Mouse (Mus musculus) lung, embryonic 16.5 days (tissue): Measurements from ENCODE around the gene Tanc1. TPM values are rescaled to one million over a fixed set of nuclear protein-coding genes. Genes with fewer than 3 reads are reported as not detected.

Source experiments
- ATAC-seq: fragments of 200-750 bp; cut with Nextera tagmentation; 2 replicates; pipeline ENCODE4 v1.8.0; 2017; ENCODE audit warnings: low read depth, mild to moderate bottlenecking, moderate library complexity
- H3K27ac ChIP-seq: fragments of 300-500 bp; sonication (generic); 2 replicates; pipeline ENCODE4 v1.5.1; 2014; ENCODE audit warnings: mild to moderate bottlenecking, control low read depth, low read length
- H3K27me3 ChIP-seq: fragments of 300-500 bp; sonication (generic); 2 replicates; pipeline ENCODE4 v1.6.1; 2014; ENCODE audit warnings: low read depth, low read length, mixed read lengths; ENCODE audit not compliant: control insufficient read depth, insufficient read depth
- H3K36me3 ChIP-seq: fragments of 300-500 bp; sonication (generic); 2 replicates; pipeline ENCODE4 v1.6.1; 2014; ENCODE audit warnings: low read length; ENCODE audit not compliant: control insufficient read depth, insufficient read depth
- H3K4me1 ChIP-seq: fragments of 300-500 bp; sonication (generic); replicated peaks from 2 replicates; pipeline ENCODE4 v1.6.1; 2014; ENCODE audit warnings: low read length, mixed read lengths; ENCODE audit not compliant: control insufficient read depth, insufficient read depth
- H3K4me2 ChIP-seq: fragments of 300-500 bp; sonication (generic); 2 replicates; pipeline ENCODE4 v1.6.1; 2014; ENCODE audit warnings: low read depth, low read length, control low read depth
- H3K4me3 ChIP-seq: fragments of 300-500 bp; sonication (generic); 2 replicates; pipeline ENCODE4 v1.5.1; 2014; ENCODE audit warnings: mild to moderate bottlenecking, low read length, control low read depth
- H3K9ac ChIP-seq: fragments of 300-500 bp; sonication (generic); 2 replicates; pipeline ENCODE4 v1.6.1; 2014; ENCODE audit warnings: low read length, control low read depth
- H3K9me3 ChIP-seq: fragments of 300-500 bp; sonication (generic); 2 replicates; pipeline ENCODE4 v1.6.1; 2016; ENCODE audit warnings: low read length; ENCODE audit not compliant: control insufficient read depth
- WGBS: fragments of 180-500 bp; shearing (Covaris S2); extraction: QIAGEN DNeasy Blood & Tissue Kit; methylation state at CpG from one replicate; pipeline ENCODE4 v1.1.7; 2014; 5-methylcytosine and 5-hydroxymethylcytosine counted together
- polyA plus RNA-seq: library from polyadenylated mRNA; unstranded; fragments of >200 nt; fragmentation: Nextera tagmentation; extraction: Ambion mirVana; gene quantifications from 2 replicates; pipeline ENCODE4 v1.2.1, GENCODE M21; 2015

Tanc1 gene
- polyA plus RNA-seq, 1 experiment from 2014 or later, result 33.2 TPM

DNA sequence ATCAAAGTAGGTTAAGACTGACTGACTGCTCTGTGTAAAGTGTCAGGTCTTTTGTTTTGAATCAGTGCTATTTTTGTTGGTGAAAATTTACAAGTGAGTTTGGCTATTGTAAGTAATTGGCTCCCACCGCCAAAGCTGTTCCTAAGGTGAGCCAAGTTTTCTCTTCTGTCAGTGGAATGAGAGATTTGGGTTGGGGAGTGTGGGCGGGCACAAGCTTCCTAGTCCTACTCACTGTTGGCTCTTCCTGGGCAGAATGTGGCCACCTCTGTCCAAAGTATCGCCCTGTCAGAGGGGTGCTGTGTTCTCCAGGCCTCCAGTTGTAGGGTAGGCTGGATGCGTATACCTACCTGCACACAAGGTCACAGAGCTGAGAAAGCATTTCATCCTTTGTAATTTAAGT lies 213.5 kb downstream of the Tanc1 start:
- Histone ChIP-seq H3K4me3 (no peak overlapping the region), H3K27me3 (no peaks in the 10 kb centered on the region), H3K36me3 (peaks cover 9% of the 10 kb centered on the region), H3K4me2 (no peak overlapping the region), H3K27ac (no peak overlapping the region; the same call in 1 of the 2 replicates), H3K4me1 (peaks cover 28% of the 10 kb centered on the region), H3K9ac (no peak overlapping the region), H3K9me3 (no peaks in the 10 kb centered on the region)
- WGBS, result 83% methylated on average over 4 of the region's 4 CpGs
- ATAC-seq, result no peak

DNA sequence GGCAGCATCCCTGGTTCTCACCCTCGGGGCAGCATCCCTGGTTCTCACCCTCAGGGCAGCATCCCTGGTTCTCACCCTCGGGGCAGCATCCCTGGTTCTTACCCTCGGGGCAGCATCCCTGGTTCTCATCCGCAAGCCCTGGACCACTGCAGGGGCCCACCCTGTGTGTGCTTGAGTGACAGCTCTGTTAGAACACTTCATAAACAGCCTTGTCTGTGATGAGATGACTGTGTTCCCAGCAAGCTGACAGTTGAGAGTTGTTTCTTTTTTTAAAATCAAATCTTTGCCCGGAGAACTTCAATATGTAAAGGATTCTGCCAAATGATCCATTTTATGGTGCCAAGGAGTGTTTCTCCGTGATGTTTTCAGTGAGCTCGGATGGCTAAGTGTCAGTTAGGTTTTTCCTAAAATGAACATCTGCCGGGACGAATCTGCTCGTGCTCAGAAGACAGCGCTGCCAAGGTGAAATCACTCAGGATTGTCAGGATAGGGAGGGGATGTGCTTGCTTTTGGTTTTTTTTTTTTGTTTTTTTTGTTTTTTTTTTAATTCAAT lies 216.3 kb downstream of the Tanc1 start:
- H3K4me3 ChIP-seq, result no peak overlapping the region
- no peak overlapping the region for H3K4me2 ChIP-seq
- H3K27me3 ChIP-seq, result no peaks in the 10 kb centered on the region
- ATAC-seq, result no peak
- H3K9me3 ChIP-seq, result no peaks in the 10 kb centered on the region
- peaks cover 28% of the 10 kb centered on the region for H3K4me1 ChIP-seq
- no peak overlapping the region for H3K9ac ChIP-seq
- WGBS, result 49% methylated on average over 11 of the region's 11 CpGs
- peaks cover 2% of the 10 kb centered on the region; the same call in 1 of the 2 replicates for H3K36me3 ChIP-seq
- H3K27ac ChIP-seq, result no peak overlapping the region; the same call in 1 of the 2 replicates

DNA sequence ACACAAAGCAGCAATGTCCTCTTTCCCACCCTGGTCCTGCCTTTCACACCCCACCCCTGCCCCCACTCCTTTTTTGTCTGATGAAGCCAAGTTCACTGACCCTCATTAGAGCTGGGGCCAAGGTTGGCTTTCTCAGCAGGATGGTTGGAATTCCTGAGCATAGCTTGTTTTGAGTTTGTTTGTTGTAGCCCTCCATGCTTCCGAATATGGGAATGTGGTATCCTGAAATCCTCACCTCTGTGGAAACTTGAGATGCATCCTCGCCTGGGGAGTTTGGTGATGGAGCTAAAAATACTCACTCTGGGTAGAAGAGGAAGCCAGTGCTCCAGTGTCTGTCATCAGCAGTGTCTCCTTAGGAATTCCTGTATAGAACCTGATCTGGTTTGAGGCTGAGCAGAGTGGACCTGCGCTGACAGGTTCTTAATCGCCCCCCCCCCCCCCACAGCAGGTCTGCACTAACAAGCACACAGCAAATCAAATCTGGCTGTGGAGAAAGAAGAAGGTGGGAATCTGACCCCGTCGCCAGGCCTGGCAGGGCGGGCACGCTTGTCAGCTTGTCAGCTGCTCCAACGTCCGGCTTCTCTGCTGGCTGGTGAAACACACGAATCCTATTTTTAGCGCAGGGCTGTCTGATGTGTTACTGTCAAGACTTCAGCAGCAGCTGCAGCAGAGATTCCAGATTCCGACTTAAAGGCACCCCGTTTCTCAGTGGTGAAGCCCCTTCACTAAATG lies 217.1 kb downstream of the Tanc1 start:
- peaks cover 28% of the 10 kb centered on the region for H3K4me1 ChIP-seq
- H3K27ac ChIP-seq, result peak overlapping the region; percentile 80
- H3K27me3 ChIP-seq, result no peaks in the 10 kb centered on the region
- peaks cover 4% of the 10 kb centered on the region; the same call in 1 of the 2 replicates for H3K36me3 ChIP-seq
- 8% methylated on average over 14 of the region's 14 CpGs for WGBS
- peak; percentile 72 for ATAC-seq
- H3K9me3 ChIP-seq, result no peaks in the 10 kb centered on the region
- 0 out of 2 replicates have a peak overlapping the region, but pooled peaks have one; percentile 28 for H3K4me2 ChIP-seq
- no peak overlapping the region for H3K4me3 ChIP-seq
- no peak overlapping the region; the same call in 1 of the 2 replicates for H3K9ac ChIP-seq

- H3K4me2 ChIP-seq, result no peak overlapping the region
- ATAC-seq, result no peak
- H3K4me3 ChIP-seq, result no peak overlapping the region
- peaks cover 28% of the 10 kb centered on the region for H3K4me1 ChIP-seq
- 0 out of 2 replicates have a peak overlapping the region, but pooled peaks have one; percentile 9 for H3K9ac ChIP-seq
- H3K27me3 ChIP-seq, result no peaks in the 10 kb centered on the region
- peak overlapping the region; percentile 80 for H3K27ac ChIP-seq
- 74% methylated on average over 7 of the region's 7 CpGs for WGBS
- H3K36me3 ChIP-seq, result peaks cover 7% of the 10 kb centered on the region; the same call in 1 of the 2 replicates
- no peaks in the 10 kb centered on the region for H3K9me3 ChIP-seq
These were observed 217.9 kb downstream of the Tanc1 start for GRCm38 (mm10) chr2:59829718-59830117.

DNA sequence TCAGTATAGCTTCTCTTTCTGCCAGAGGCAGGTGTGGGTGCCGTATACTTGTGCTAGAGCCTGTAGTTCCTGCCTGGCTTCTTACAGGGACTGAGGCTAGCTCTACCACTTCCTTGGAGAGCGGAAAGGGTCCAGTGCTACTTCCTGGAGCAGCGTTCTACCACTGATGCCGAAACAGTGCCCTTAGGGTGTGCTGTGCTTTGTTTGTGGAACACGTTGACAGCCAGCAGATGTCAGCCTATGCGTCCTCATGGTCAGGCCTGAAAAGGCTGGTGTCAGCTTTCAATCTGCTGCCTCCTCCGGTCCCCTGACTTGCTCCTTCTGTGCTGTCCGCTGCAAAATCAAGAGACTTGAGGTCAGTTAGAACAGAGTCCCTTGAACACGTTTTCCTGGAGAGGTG lies 218.3 kb downstream of the Tanc1 start:
- H3K4me2 ChIP-seq, result no peak overlapping the region

GRCm38 (mm10) chr2:59830940-59831339 lies 219.1 kb downstream of the Tanc1 start:
- Histone ChIP-seq H3K4me1 (peaks cover 28% of the 10 kb centered on the region), H3K27ac (no peak overlapping the region)
- 86% methylated on average over 5 of the region's 5 CpGs for WGBS

More for the DNA sequence above, 218.3 kb downstream of the Tanc1 start:
- peak; percentile 64 for ATAC-seq
- peaks cover 11% of the 10 kb centered on the region; the same call in 1 of the 2 replicates for H3K36me3 ChIP-seq
- H3K4me1 ChIP-seq, result peaks cover 28% of the 10 kb centered on the region
- no peaks in the 10 kb centered on the region for H3K27me3 ChIP-seq
- no peak overlapping the region for H3K4me3 ChIP-seq
- peak overlapping the region; percentile 80 for H3K27ac ChIP-seq
- 0 out of 2 replicates have a peak overlapping the region, but pooled peaks have one; percentile 9 for H3K9ac ChIP-seq
- H3K9me3 ChIP-seq, result no peaks in the 10 kb centered on the region
- 32% methylated on average over 9 of the region's 9 CpGs for WGBS

GRCm38 (mm10) chr2:59831831-59832230 lies 220.0 kb downstream of the Tanc1 start:
- no peak for ATAC-seq
- Histone ChIP-seq H3K27me3 (no peaks in the 10 kb centered on the region), H3K4me3 (no peak overlapping the region), H3K9me3 (no peaks in the 10 kb centered on the region), H3K36me3 (peaks cover 27% of the 10 kb centered on the region), H3K4me2 (no peak overlapping the region), H3K27ac (no peak overlapping the region), H3K4me1 (peaks cover 28% of the 10 kb centered on the region), H3K9ac (no peak overlapping the region)
- 77% methylated on average over 7 of the region's 7 CpGs for WGBS

More at GRCm38 (mm10) chr2:59830940-59831339, 219.1 kb downstream of the Tanc1 start:
- no peak overlapping the region for H3K4me2 ChIP-seq
- no peak for ATAC-seq
- H3K27me3 ChIP-seq, result no peaks in the 10 kb centered on the region
- H3K9ac ChIP-seq, result no peak overlapping the region
- H3K36me3 ChIP-seq, result peaks cover 18% of the 10 kb centered on the region
- no peak overlapping the region for H3K4me3 ChIP-seq
- no peaks in the 10 kb centered on the region for H3K9me3 ChIP-seq

DNA sequence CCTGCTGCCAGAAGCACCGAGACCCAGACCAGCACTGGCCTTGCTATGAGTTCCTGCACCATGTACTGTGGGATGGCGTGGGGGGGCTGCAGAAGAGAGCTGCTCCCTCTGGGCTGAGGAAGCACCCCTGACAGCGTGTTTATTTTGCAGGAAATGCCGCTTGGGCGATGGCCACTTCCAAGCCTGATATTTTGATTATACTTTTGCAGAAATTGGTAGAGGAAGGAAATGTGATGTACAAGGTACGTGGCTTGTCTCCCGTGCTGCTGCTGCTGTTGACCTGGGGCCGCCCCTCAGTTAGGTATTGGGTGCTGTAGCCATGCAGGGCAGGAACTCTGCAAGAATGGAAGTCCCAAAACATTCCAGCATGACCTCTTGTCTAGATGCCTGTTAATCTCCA lies 227.0 kb downstream of the Tanc1 start:
- Histone ChIP-seq H3K4me1 (peaks cover 6% of the 10 kb centered on the region), H3K9ac (no peak overlapping the region), H3K4me3 (no peak overlapping the region), H3K27ac (no peak overlapping the region), H3K4me2 (no peak overlapping the region), H3K27me3 (no peaks in the 10 kb centered on the region), H3K9me3 (no peaks in the 10 kb centered on the region), H3K36me3 (peaks cover 46% of the 10 kb centered on the region)
- WGBS, result 70% methylated on average over 8 of the region's 8 CpGs
- no peak for ATAC-seq

GRCm38 (mm10) chr2:59839755-59840154 lies 227.9 kb downstream of the Tanc1 start:
- Histone ChIP-seq H3K9me3 (no peaks in the 10 kb centered on the region), H3K27ac (no peak overlapping the region), H3K36me3 (peaks cover 45% of the 10 kb centered on the region), H3K4me1 (peaks cover 6% of the 10 kb centered on the region), H3K27me3 (no peaks in the 10 kb centered on the region), H3K4me2 (no peak overlapping the region), H3K4me3 (no peak overlapping the region), H3K9ac (no peak overlapping the region)
- WGBS, result 80% methylated on average over 2 of the region's 2 CpGs
- no peak for ATAC-seq
